ENCODE assay signal across 8 mouse cellular contexts in genomic region chr6:116674283-116674886, GRCm38 (mm10). TPM values are rescaled to one million over a fixed set of nuclear protein-coding genes. Genes with fewer than 3 reads are reported as not detected.
A peak's percentile ranks its signal among the peaks of the same experiment; 100 is the strongest.
DNase-seq lines count a peak whose midpoint lies in the region; ATAC-seq and TF ChIP-seq lines count a peak whose summit lies in the region.

No protein-coding gene starts in this region.

- no peaks in the 10 kb centered on the region for H3K9me3 ChIP-seq in lung, embryonic 14.5 days (ENCODE audit: low read depth, low read length)
- H3K9me3 ChIP-seq in embryonic facial prominence, embryonic 15.5 days (replicated peaks): no peaks in the 10 kb centered on the region
- H3K9me3 ChIP-seq in limb, embryonic 10.5 days (replicated peaks): no peaks in the 10 kb centered on the region
- H3K9me3 ChIP-seq in neural tube, embryonic 14.5 days (ENCODE audit: control insufficient read depth, low read length): no peaks in the 10 kb centered on the region

- peak overlapping the region; percentile 42 for H3K4me3 ChIP-seq in lung, embryonic 14.5 days (ENCODE audit: low read depth, low read length)
- H3K4me3 ChIP-seq in embryonic facial prominence, embryonic 15.5 days (replicated peaks): peak overlapping the region; percentile 53
- H3K4me3 ChIP-seq in limb, embryonic 10.5 days: peak overlapping the region; percentile 55
- peak overlapping the region; percentile 51 for H3K4me3 ChIP-seq in neural tube, embryonic 14.5 days (ENCODE audit: low read depth, low read length)

- H3K36me3 ChIP-seq in lung, embryonic 14.5 days (ENCODE audit: insufficient read depth): no peaks in the 10 kb centered on the region
- H3K36me3 ChIP-seq in embryonic facial prominence, embryonic 15.5 days: no peaks in the 10 kb centered on the region
- no peaks in the 10 kb centered on the region for H3K36me3 ChIP-seq in limb, embryonic 10.5 days
- no peaks in the 10 kb centered on the region for H3K36me3 ChIP-seq in neural tube, embryonic 14.5 days (ENCODE audit: control insufficient read depth, insufficient read depth, low read length)

- no peak for DNase-seq in lung, embryonic 14.5 days
- no peak for DNase-seq in lung, postnatal 10 days
- no peak for DNase-seq in limb, embryonic 10.5 days (ENCODE audit: low spot score)
- DNase-seq in frontal cortex, postnatal 36 days (ENCODE audit: low spot score in 2 of 2): no peak
- no peak for DNase-seq in layer of hippocampus, adult 9-11 months
- DNase-seq in right cerebral cortex, postnatal 4 days: no peak

- peak overlapping the region; percentile 86 for H3K4me2 ChIP-seq in lung, embryonic 14.5 days
- peak overlapping the region; percentile 98 for H3K4me2 ChIP-seq in embryonic facial prominence, embryonic 15.5 days (replicated peaks)
- H3K4me2 ChIP-seq in neural tube, embryonic 14.5 days (ENCODE audit: low read depth, low read length): peak overlapping the region; percentile 68

- no peaks in the 10 kb centered on the region for H3K4me1 ChIP-seq in lung, embryonic 14.5 days (ENCODE audit: insufficient read depth)
- peaks cover 32% of the 10 kb centered on the region for H3K4me1 ChIP-seq in embryonic facial prominence, embryonic 15.5 days
- H3K4me1 ChIP-seq in limb, embryonic 10.5 days: peaks cover 49% of the 10 kb centered on the region
- peaks cover 17% of the 10 kb centered on the region; the same call in 1 of the 2 replicates for H3K4me1 ChIP-seq in neural tube, embryonic 14.5 days (ENCODE audit: control insufficient read depth, insufficient read depth, low read length)

- peak overlapping the region; percentile 34 for H3K9ac ChIP-seq in lung, embryonic 14.5 days
- no peak overlapping the region for H3K9ac ChIP-seq in embryonic facial prominence, embryonic 15.5 days
- H3K9ac ChIP-seq in neural tube, embryonic 14.5 days (replicated peaks; ENCODE audit: low read depth, low read length): peak overlapping the region; percentile 57; the same call in 1 of the 2 replicates

- 0 out of 2 replicates have a peak, but pooled peaks have one; percentile 41 for ATAC-seq in lung, embryonic 14.5 days (ENCODE audit: insufficient read depth)
- no peak for ATAC-seq in embryonic facial prominence, embryonic 15.5 days (ENCODE audit: insufficient number of reproducible peaks, low FRiP score, low TSS enrichment, low read depth)
- ATAC-seq in neural tube, embryonic 14.5 days (ENCODE audit: low read depth): no peak

- no peak for TF ChIP-seq CTCF in lung, embryonic 14.5 days (IDR thresholded peaks at IDR 0.05; ENCODE audit: low read depth)

- H3K27me3 ChIP-seq in lung, embryonic 14.5 days (ENCODE audit: insufficient read depth, low read length): peaks cover 6% of the 10 kb centered on the region; the same call in 1 of the 2 replicates
- peaks cover 8% of the 10 kb centered on the region; the same call in 1 of the 2 replicates for H3K27me3 ChIP-seq in embryonic facial prominence, embryonic 15.5 days
- H3K27me3 ChIP-seq in limb, embryonic 10.5 days (ENCODE audit: low read depth, poor library complexity, severe bottlenecking): peaks cover 46% of the 10 kb centered on the region
- H3K27me3 ChIP-seq in neural tube, embryonic 14.5 days (ENCODE audit: control insufficient read depth, insufficient read depth, low read length): no peaks in the 10 kb centered on the region

- 19% methylated on average over 16 of the region's 16 CpGs for WGBS in lung, embryonic 14.5 days
- 27% methylated on average over 16 of the region's 16 CpGs for WGBS in embryonic facial prominence, embryonic 15.5 days
- 23% methylated on average over 16 of the region's 16 CpGs for WGBS in limb, embryonic 10.5 days
- WGBS in neural tube, embryonic 14.5 days: 28% methylated on average over 16 of the region's 16 CpGs

- peak overlapping the region; percentile 43; the same call in 1 of the 2 replicates for H3K27ac ChIP-seq in lung, embryonic 14.5 days (ENCODE audit: low read depth)
- H3K27ac ChIP-seq in embryonic facial prominence, embryonic 15.5 days (replicated peaks): 0 out of 2 replicates have a peak overlapping the region, but pooled peaks have one; percentile 44
- peak overlapping the region; percentile 71 for H3K27ac ChIP-seq in limb, embryonic 10.5 days
- H3K27ac ChIP-seq in neural tube, embryonic 14.5 days (ENCODE audit: low read depth, low read length): no peak overlapping the region; the same call in 1 of the 2 replicates

RNA-seq across cellular contexts. Expression of gene Rassf4, which starts 0.6 kb away (rescaled TPM):
- 5.1 and 5.6 TPM in 2 replicates for polyA plus RNA-seq in lung, embryonic 14.5 days (2014; fragmentation: Nextera tagmentation; extraction: Ambion mirVana)
- polyA plus RNA-seq in embryonic facial prominence, embryonic 15.5 days (2015; fragmentation: Nextera tagmentation; extraction: Ambion mirVana): 14.1 and 14.8 TPM in 2 replicates
- 2.7 and 4.2 TPM in 2 replicates for polyA plus RNA-seq in limb, embryonic 10.5 days (2016; fragmentation: Nextera tagmentation; extraction: Ambion mirVana)
- 25.3 and 32.3 TPM in 2 replicates for polyA plus RNA-seq in neural tube, embryonic 14.5 days (2014; fragmentation: Nextera tagmentation; extraction: Ambion mirVana)

RNA-seq across cellular contexts. Expression of gene Depp1, which starts 24.0 kb away (rescaled TPM):
- polyA plus RNA-seq in lung, embryonic 14.5 days (2014; fragmentation: Nextera tagmentation; extraction: Ambion mirVana): 23.5 and 24.0 TPM in 2 replicates
- 31.0 and 31.8 TPM in 2 replicates for polyA plus RNA-seq in embryonic facial prominence, embryonic 15.5 days (2015; fragmentation: Nextera tagmentation; extraction: Ambion mirVana)
- 34.4 and 34.7 TPM in 2 replicates for polyA plus RNA-seq in limb, embryonic 10.5 days (2016; fragmentation: Nextera tagmentation; extraction: Ambion mirVana)
- polyA plus RNA-seq in neural tube, embryonic 14.5 days (2014; fragmentation: Nextera tagmentation; extraction: Ambion mirVana): 6.9 and 8.5 TPM in 2 replicates

RNA-seq across cellular contexts. Expression of gene Tmem72, which starts 42.3 kb away (rescaled TPM):
- polyA plus RNA-seq in lung, embryonic 14.5 days (2014; fragmentation: Nextera tagmentation; extraction: Ambion mirVana): 0.05 and 0.07 TPM in 2 replicates
- 0.05 and 0.15 TPM in 2 replicates for polyA plus RNA-seq in embryonic facial prominence, embryonic 15.5 days (2015; fragmentation: Nextera tagmentation; extraction: Ambion mirVana)
- 0.04 and 0.06 TPM in 2 replicates for polyA plus RNA-seq in limb, embryonic 10.5 days (2016; fragmentation: Nextera tagmentation; extraction: Ambion mirVana)
- 0.09 and 0.79 TPM in 2 replicates for polyA plus RNA-seq in neural tube, embryonic 14.5 days (2014; fragmentation: Nextera tagmentation; extraction: Ambion mirVana)

RNA-seq across cellular contexts. Expression of gene Zfp422, which starts 45.6 kb away (rescaled TPM):
- polyA plus RNA-seq in lung, embryonic 14.5 days (2014; fragmentation: Nextera tagmentation; extraction: Ambion mirVana): 181 and 186 TPM in 2 replicates
- 138 and 139 TPM in 2 replicates for polyA plus RNA-seq in embryonic facial prominence, embryonic 15.5 days (2015; fragmentation: Nextera tagmentation; extraction: Ambion mirVana)
- polyA plus RNA-seq in limb, embryonic 10.5 days (2016; fragmentation: Nextera tagmentation; extraction: Ambion mirVana): 235 and 264 TPM in 2 replicates
- polyA plus RNA-seq in neural tube, embryonic 14.5 days (2014; fragmentation: Nextera tagmentation; extraction: Ambion mirVana): 133 and 154 TPM in 2 replicates
